Mouse (Mus musculus): ENCODE results near the gene Tbx18. TPM values are rescaled to one million over a fixed set of nuclear protein-coding genes. Genes with fewer than 3 reads are reported as not detected.

Gene Tbx18
- 0.23 TPM for polyA plus RNA-seq (2014; fragmentation: Illumina TruSeq; extraction: RNeasy Lipid Tissue Mini Kit (QIAGEN cat#74804))

DNA sequence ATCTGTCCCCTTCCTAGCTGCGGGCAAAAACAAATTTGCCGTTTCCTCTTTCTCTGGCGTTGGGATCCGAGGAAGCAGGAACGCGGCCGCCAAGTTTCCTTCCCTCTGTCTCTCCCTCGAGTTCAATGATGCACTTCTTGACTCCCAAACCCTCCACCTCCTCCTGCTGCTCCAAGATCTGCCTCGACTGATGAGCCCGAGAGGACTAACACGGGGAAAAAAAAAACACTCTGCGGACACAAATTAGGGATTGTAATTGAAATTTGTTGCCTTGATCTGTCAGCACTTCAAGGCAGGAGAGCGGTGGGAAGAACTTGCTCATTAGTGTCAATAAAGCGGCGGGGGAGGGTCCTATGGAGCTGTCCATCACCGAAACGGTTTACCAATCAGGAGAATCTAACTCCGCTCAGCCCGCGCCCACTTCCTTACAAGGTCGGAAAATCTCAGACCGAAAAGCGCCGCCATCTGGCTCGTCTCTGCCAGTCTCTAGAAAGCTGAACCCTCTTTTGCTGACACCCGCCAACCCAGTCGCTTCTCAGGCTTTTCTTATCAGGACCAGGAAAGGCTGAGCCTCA is at the start of gene Tbx18:
Gene Tbx18, minus strand, starts transcription at position 300 of the 575 bp plus-strand sequence.

